In genomic region chr5:44100544-44101230, GRCm38 (mm10) we compare ENCODE assay signal across 8 mouse cellular contexts. TPM values are rescaled to one million over a fixed set of nuclear protein-coding genes. Genes with fewer than 3 reads are reported as not detected.
DNase-seq lines count a peak whose midpoint lies in the region; ATAC-seq and TF ChIP-seq lines count a peak whose summit lies in the region.

No protein-coding gene starts in this region.

- peak overlapping the region; percentile 64 for H3K4me3 ChIP-seq in kidney, adult 2 months (ENCODE audit: insufficient read depth, low read depth, low read length)
- peak overlapping the region; percentile 57 for H3K4me3 ChIP-seq in liver, embryonic 16.5 days (ENCODE audit: low read depth, low read length)
- peak overlapping the region; percentile 74 for H3K4me3 ChIP-seq in neural tube, embryonic 14.5 days (ENCODE audit: low read depth, low read length)

- H3K27me3 ChIP-seq in kidney, adult 2 months (replicated peaks; ENCODE audit: control insufficient read depth, insufficient read depth, low read length): no peaks in the 10 kb centered on the region
- H3K27me3 ChIP-seq in liver, embryonic 16.5 days (ENCODE audit: control insufficient read depth, insufficient read depth, low read depth, low read length): peaks cover 24% of the 10 kb centered on the region
- H3K27me3 ChIP-seq in neural tube, embryonic 14.5 days (ENCODE audit: control insufficient read depth, insufficient read depth, low read length): no peaks in the 10 kb centered on the region

- H3K4me2 ChIP-seq in liver, embryonic 16.5 days (ENCODE audit: low read depth, low read length): peak overlapping the region; percentile 59
- peak overlapping the region; percentile 95 for H3K4me2 ChIP-seq in neural tube, embryonic 14.5 days (ENCODE audit: low read depth, low read length)

- peak overlapping the region; percentile 66 for H3K27ac ChIP-seq in kidney, adult 2 months (ENCODE audit: insufficient read depth, low read depth, low read length)
- H3K27ac ChIP-seq in liver, embryonic 16.5 days (ENCODE audit: low read length): peak overlapping the region; percentile 41; the same call in 1 of the 2 replicates
- peak overlapping the region; percentile 64 for H3K27ac ChIP-seq in neural tube, embryonic 14.5 days (ENCODE audit: low read depth, low read length)

- ATAC-seq in granulocyte monocyte progenitor cell, adult 5-6 weeks (replicated peaks; ENCODE audit: poor library complexity, severe bottlenecking): peak; percentile 60
- 0 out of 2 replicates have a peak, but pooled peaks have one; percentile 30 for ATAC-seq in liver, embryonic 16.5 days (ENCODE audit: low read depth)
- peak; percentile 77 for ATAC-seq in neural tube, embryonic 14.5 days (ENCODE audit: low read depth)

- no peaks in the 10 kb centered on the region for H3K9me3 ChIP-seq in liver, embryonic 16.5 days (replicated peaks; ENCODE audit: control insufficient read depth, low read length)
- no peaks in the 10 kb centered on the region; the same call in 1 of the 2 replicates for H3K9me3 ChIP-seq in neural tube, embryonic 14.5 days (ENCODE audit: control insufficient read depth, low read length)

- DNase-seq in right cerebral cortex, adult 18-20 months: peak; percentile 4
- DNase-seq in right cerebral cortex, postnatal 36 days (ENCODE audit: low spot score in 2 of 2): no peak
- peak; percentile 87 to 89 for DNase-seq in cerebellum, postnatal 10 days
- DNase-seq in kidney, adult 2 months: peak; percentile 74
- DNase-seq in adipocyte (ENCODE audit: low spot score): no peak

- H3K9ac ChIP-seq in liver, embryonic 16.5 days (ENCODE audit: low read depth, low read length): peak overlapping the region; percentile 39
- peak overlapping the region; percentile 86 for H3K9ac ChIP-seq in neural tube, embryonic 14.5 days (replicated peaks; ENCODE audit: low read depth, low read length)

- WGBS in kidney, adult 2 months: under 1% methylated on average over 43 of the region's 43 CpGs
- WGBS in liver, embryonic 16.5 days (ENCODE audit: insufficient replicate concordance): under 1% methylated on average over 42 of the region's 43 CpGs
- WGBS in neural tube, embryonic 14.5 days: under 1% methylated on average over 38 of the region's 43 CpGs

- H3K36me3 ChIP-seq in kidney, adult 2 months (ENCODE audit: control insufficient read depth, insufficient read depth, low read length): no peaks in the 10 kb centered on the region
- H3K36me3 ChIP-seq in liver, embryonic 16.5 days (ENCODE audit: control insufficient read depth, insufficient read depth): no peaks in the 10 kb centered on the region
- H3K36me3 ChIP-seq in neural tube, embryonic 14.5 days (ENCODE audit: control insufficient read depth, insufficient read depth, low read length): no peaks in the 10 kb centered on the region

- H3K4me1 ChIP-seq in kidney, adult 2 months (ENCODE audit: control insufficient read depth, insufficient read depth, low read length): peaks cover 44% of the 10 kb centered on the region
- H3K4me1 ChIP-seq in liver, embryonic 16.5 days (ENCODE audit: control insufficient read depth, low read depth, low read length): peaks cover 6% of the 10 kb centered on the region; the same call in 1 of the 2 replicates
- peaks cover 9% of the 10 kb centered on the region; the same call in 1 of the 2 replicates for H3K4me1 ChIP-seq in neural tube, embryonic 14.5 days (ENCODE audit: control insufficient read depth, insufficient read depth, low read length)

- TF ChIP-seq POLR2A in kidney, adult 2 months (IDR thresholded peaks at IDR 0.05; ENCODE audit: low read depth, low read length): no peak

- TF ChIP-seq CTCF in kidney, adult 2 months (conservative IDR thresholded peaks at IDR 0.05; ENCODE audit: insufficient read depth, insufficient read length, low read depth, low read length): peak; percentile 19; the same call in 1 of the 2 replicates

RNA-seq across cellular contexts. Expression of gene Prom1, which starts 1.1 kb away (rescaled TPM):
- total RNA-seq in granulocyte monocyte progenitor cell, adult 5-6 weeks (2014; fragmentation: Nextera tagmentation): 12.7 and 17.1 TPM in 2 replicates
- 40.5 and 45.8 TPM in 2 replicates for total RNA-seq in granulocyte monocyte progenitor cell, adult 5-6 weeks (2017)
- 53.6 and 67.6 TPM in 2 replicates for polyA plus RNA-seq in kidney, adult 2 months (2012; rRNA removed)
- polyA plus RNA-seq in liver, embryonic 16.5 days (2015; fragmentation: Nextera tagmentation; extraction: Ambion mirVana): 19.7 and 20.3 TPM in 2 replicates
- polyA plus RNA-seq in neural tube, embryonic 14.5 days (2014; fragmentation: Nextera tagmentation; extraction: Ambion mirVana): 30.2 and 38.9 TPM in 2 replicates

Comparison
In these comparisons a context has a peak if more than half of its experiments do, and no peak if none do; other contexts are left out.
1. DNase-seq: peak in right cerebral cortex, adult 18-20 months (single experiment), cerebellum, postnatal 10 days (2 of 2) and kidney, adult 2 months (single experiment); none in right cerebral cortex, postnatal 36 days (0 of 2) and adipocyte (single experiment).
2. Peak in every context shown above with its lines, with median percentiles within 50 percentile points of each other: ATAC-seq, H3K27ac ChIP-seq and H3K4me3 ChIP-seq.